Mouse (Mus musculus): ENCODE results near the gene Aldh3a1. TPM values are rescaled to one million over a fixed set of nuclear protein-coding genes. Genes with fewer than 3 reads are reported as not detected.

Aldh3a1 gene
- polyA plus RNA-seq, 1 experiment from 2014 or later: 2.5 TPM

DNA sequence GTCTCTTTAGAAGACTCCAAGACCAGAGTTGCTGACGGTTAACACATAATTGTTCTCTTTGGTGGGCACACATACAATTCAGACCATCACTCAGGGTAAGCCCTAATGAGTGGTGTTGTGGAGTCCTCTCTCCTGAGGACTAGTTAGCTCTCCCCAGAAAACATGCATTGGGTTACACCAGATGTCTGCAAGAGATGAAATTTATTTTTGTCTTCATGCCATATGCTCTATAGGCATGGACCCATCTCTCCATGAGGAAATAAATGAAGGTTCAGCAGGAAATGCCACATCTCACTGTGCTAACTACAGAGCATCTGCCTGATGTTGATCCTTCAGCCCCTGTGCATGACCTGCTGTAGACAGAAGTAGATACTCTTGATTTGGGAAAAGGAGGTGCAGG, 14.7 kb downstream of the Aldh3a1 start:
- no peaks in the 10 kb centered on the region for H3K36me3 ChIP-seq (ENCODE audit: control insufficient read depth, insufficient read depth, low read length)
- H3K27ac ChIP-seq (replicated peaks; ENCODE audit: low read depth, low read length): no peak overlapping the region
- no peak overlapping the region for H3K4me3 ChIP-seq (ENCODE audit: low read depth, low read length)
- WGBS: 60% methylated on average over 1 of the region's 1 CpGs
- ATAC-seq (ENCODE audit: low read depth) (no peak), DNase-seq (ENCODE audit: low spot score) (no peak)
- no peaks in the 10 kb centered on the region for H3K27me3 ChIP-seq (replicated peaks; ENCODE audit: control insufficient read depth, insufficient read depth, low read length)
- H3K9me3 ChIP-seq (ENCODE audit: control insufficient read depth, low read length): no peaks in the 10 kb centered on the region
- no peak overlapping the region for H3K9ac ChIP-seq (ENCODE audit: low read depth, low read length)
- no peaks in the 10 kb centered on the region for H3K4me1 ChIP-seq (ENCODE audit: control insufficient read depth, insufficient read depth, low read length)
- H3K4me2 ChIP-seq (ENCODE audit: low read depth, low read length): no peak overlapping the region

DNA sequence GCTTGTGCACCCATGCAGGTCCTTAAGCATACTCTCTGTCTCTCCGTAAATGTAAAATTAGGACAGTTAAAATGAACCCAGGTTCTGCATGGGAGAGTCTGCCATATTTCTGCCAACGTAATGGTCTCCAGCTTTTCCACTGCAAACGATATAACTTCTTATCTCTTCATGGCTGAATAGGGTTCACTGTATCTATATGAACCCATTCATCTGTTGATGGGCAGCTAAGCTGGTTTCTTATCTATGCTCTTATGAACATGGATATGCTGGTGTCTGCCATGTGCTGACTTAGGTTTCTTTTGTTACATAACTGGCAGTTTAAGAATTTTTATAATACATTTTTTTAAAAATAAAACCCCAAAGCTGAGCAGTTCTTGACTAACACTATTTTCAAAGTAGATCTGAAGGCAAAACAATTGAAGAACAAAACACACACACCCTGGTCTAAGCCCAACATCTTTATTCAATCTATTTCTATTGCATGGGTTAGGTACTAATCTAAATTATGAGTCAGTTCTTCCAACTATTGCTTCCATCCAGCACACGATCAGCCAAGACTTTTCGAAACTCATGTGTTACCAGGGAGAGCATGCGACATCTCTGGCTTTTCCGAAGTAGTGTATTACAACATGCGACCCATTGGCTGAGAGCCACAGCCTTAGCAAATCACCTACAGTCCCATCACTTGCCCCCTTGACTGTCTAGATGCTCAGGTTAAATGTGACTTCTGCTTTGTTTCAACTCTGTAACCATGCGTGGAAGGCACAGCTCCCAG, 15.8 kb downstream of the Aldh3a1 start:
- H3K27me3 ChIP-seq (replicated peaks; ENCODE audit: control insufficient read depth, insufficient read depth, low read length): no peaks in the 10 kb centered on the region
- peak; percentile 27 for DNase-seq (ENCODE audit: low spot score)
- no peak overlapping the region for H3K27ac ChIP-seq (replicated peaks; ENCODE audit: low read depth, low read length)
- H3K9me3 ChIP-seq (ENCODE audit: control insufficient read depth, low read length): no peaks in the 10 kb centered on the region
- H3K36me3 ChIP-seq (ENCODE audit: control insufficient read depth, insufficient read depth, low read length): no peaks in the 10 kb centered on the region
- H3K9ac ChIP-seq (ENCODE audit: low read depth, low read length): no peak overlapping the region
- ATAC-seq (ENCODE audit: low read depth): no peak
- no peaks in the 10 kb centered on the region for H3K4me1 ChIP-seq (ENCODE audit: control insufficient read depth, insufficient read depth, low read length)
- H3K4me3 ChIP-seq (ENCODE audit: low read depth, low read length): no peak overlapping the region
- no peak overlapping the region for H3K4me2 ChIP-seq (ENCODE audit: low read depth, low read length)
- 87% methylated on average over 9 of the region's 9 CpGs for WGBS

DNA sequence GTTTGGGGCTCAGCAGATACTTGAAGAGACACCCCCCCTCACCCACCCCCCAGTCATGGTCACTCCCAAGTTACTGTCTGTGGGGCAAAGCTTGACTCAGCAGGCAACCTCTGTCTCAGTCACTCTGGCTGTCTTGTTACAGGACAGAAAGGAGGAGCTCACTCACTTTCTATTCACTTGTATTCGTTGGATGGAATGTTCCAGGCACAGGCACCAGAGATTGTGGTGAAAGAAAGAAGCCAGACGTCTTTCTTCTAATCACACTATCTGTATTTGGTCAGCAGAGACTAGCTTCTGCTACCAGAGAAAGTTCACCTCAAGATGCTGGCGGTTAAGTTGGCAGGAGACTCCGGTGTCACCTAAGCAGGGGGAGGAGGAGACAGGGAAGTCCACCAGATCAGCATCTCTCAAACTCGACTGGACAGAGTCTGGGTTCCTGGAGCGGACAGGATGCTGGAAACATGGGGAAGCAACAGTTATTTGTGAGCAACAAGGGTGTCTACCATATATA, 17.0 kb downstream of the Aldh3a1 start:
- H3K4me1 ChIP-seq (ENCODE audit: control insufficient read depth, insufficient read depth, low read length): no peaks in the 10 kb centered on the region
- WGBS: 78% methylated on average over 6 of the region's 6 CpGs
- H3K27ac ChIP-seq (replicated peaks; ENCODE audit: low read depth, low read length): no peak overlapping the region
- DNase-seq (ENCODE audit: low spot score) (no peak), ATAC-seq (ENCODE audit: low read depth) (no peak)
- H3K9me3 ChIP-seq (ENCODE audit: control insufficient read depth, low read length): no peaks in the 10 kb centered on the region
- H3K27me3 ChIP-seq (replicated peaks; ENCODE audit: control insufficient read depth, insufficient read depth, low read length): no peaks in the 10 kb centered on the region
- no peak overlapping the region for H3K9ac ChIP-seq (ENCODE audit: low read depth, low read length)
- no peak overlapping the region for H3K4me3 ChIP-seq (ENCODE audit: low read depth, low read length)
- H3K36me3 ChIP-seq (ENCODE audit: control insufficient read depth, insufficient read depth, low read length): no peaks in the 10 kb centered on the region
- H3K4me2 ChIP-seq (ENCODE audit: low read depth, low read length): no peak overlapping the region

DNA sequence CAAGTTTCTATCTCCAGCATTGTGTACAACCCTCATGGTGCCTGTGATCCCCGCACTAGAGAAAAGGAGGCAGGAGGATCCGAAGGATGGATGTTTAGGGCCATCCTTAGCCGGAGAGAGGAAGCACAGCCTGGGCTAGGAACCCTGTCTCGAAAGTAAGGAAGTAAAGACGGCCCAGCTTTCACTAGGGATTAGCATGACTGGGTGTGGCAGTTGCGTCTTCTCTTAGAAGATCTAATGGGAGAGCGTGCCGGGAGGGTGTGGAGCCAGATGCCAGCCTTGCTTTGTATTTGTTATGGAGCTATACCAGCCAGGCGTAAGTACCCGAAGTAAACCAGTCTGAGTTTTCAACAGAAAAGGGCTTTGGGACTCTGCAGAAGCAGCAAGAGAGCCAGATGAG, 17.6 kb downstream of the Aldh3a1 start:
- H3K9ac ChIP-seq (ENCODE audit: low read depth, low read length): no peak overlapping the region
- DNase-seq (ENCODE audit: low spot score) (no peak), ATAC-seq (ENCODE audit: low read depth) (no peak)
- no peaks in the 10 kb centered on the region for H3K4me1 ChIP-seq (ENCODE audit: control insufficient read depth, insufficient read depth, low read length)
- no peak overlapping the region for H3K27ac ChIP-seq (replicated peaks; ENCODE audit: low read depth, low read length)
- H3K27me3 ChIP-seq (replicated peaks; ENCODE audit: control insufficient read depth, insufficient read depth, low read length): no peaks in the 10 kb centered on the region
- no peaks in the 10 kb centered on the region for H3K36me3 ChIP-seq (ENCODE audit: control insufficient read depth, insufficient read depth, low read length)
- H3K4me3 ChIP-seq (ENCODE audit: low read depth, low read length): no peak overlapping the region
- H3K9me3 ChIP-seq (ENCODE audit: control insufficient read depth, low read length): no peaks in the 10 kb centered on the region
- H3K4me2 ChIP-seq (ENCODE audit: low read depth, low read length): no peak overlapping the region
- WGBS: 83% methylated on average over 10 of the region's 10 CpGs

DNA sequence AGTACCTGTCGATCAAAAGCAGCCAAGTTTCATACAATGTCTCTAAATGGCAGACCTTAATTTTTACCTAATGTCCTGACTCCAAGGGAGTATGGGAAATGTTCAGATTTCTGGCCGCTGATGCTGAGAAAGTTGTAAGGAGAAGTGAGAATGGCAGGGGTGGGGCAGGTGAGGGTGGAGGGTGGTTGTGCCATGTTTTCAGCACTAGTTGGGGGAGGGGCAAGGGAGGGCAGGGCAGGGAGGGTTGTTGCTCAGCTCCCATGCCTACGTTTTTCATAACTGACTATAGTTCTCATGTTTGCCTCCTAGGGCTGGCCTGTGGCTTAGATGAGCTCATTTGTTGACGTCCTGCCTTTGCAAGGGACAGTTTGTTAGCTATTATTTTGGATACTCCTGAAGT, 18.2 kb downstream of the Aldh3a1 start:
- no peak overlapping the region for H3K4me2 ChIP-seq (ENCODE audit: low read depth, low read length)
- 77% methylated on average over 4 of the region's 4 CpGs for WGBS
- no peaks in the 10 kb centered on the region for H3K9me3 ChIP-seq (ENCODE audit: control insufficient read depth, low read length)
- H3K27ac ChIP-seq (replicated peaks; ENCODE audit: low read depth, low read length): no peak overlapping the region
- no peaks in the 10 kb centered on the region for H3K36me3 ChIP-seq (ENCODE audit: control insufficient read depth, insufficient read depth, low read length)
- no peak for DNase-seq (ENCODE audit: low spot score)
- no peaks in the 10 kb centered on the region for H3K27me3 ChIP-seq (replicated peaks; ENCODE audit: control insufficient read depth, insufficient read depth, low read length)
- no peak overlapping the region for H3K4me3 ChIP-seq (ENCODE audit: low read depth, low read length)
- H3K4me1 ChIP-seq (ENCODE audit: control insufficient read depth, insufficient read depth, low read length): no peaks in the 10 kb centered on the region
- no peak overlapping the region for H3K9ac ChIP-seq (ENCODE audit: low read depth, low read length)
- no peak for ATAC-seq (ENCODE audit: low read depth)

DNA sequence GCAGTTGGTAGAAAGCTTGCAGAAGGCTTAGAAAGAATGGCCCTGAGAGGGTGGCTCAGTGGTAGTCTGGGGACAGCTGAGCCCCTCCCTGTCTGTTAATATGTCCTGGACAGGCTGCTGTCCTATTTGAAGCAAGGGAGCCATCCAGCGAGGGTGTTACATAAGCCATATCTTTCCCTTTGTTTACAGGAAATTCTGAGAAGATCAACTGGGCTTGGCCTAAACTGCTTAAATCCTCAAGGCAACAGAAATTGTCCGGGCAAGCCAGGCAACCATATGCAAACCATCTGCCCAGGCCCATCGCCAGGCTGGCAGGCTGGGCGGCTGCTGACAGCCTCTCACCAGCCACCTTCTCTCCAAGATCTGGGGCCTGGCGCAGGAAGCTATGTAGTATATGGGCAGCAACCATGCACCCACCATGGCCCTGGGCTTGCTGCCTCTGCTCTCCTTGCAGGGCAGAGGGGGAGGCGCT, 18.6 kb downstream of the Aldh3a1 start:
- H3K27me3 ChIP-seq (replicated peaks; ENCODE audit: control insufficient read depth, insufficient read depth, low read length): no peaks in the 10 kb centered on the region
- no peaks in the 10 kb centered on the region for H3K36me3 ChIP-seq (ENCODE audit: control insufficient read depth, insufficient read depth, low read length)
- no peak overlapping the region for H3K27ac ChIP-seq (replicated peaks; ENCODE audit: low read depth, low read length)
- no peak for ATAC-seq (ENCODE audit: low read depth)
- no peaks in the 10 kb centered on the region for H3K9me3 ChIP-seq (ENCODE audit: control insufficient read depth, low read length)
- H3K4me3 ChIP-seq (ENCODE audit: low read depth, low read length): no peak overlapping the region
- peak; percentile 9 for DNase-seq (ENCODE audit: low spot score)
- H3K4me2 ChIP-seq (ENCODE audit: low read depth, low read length): no peak overlapping the region
- 72% methylated on average over 6 of the region's 6 CpGs for WGBS
- H3K9ac ChIP-seq (ENCODE audit: low read depth, low read length): no peak overlapping the region
- H3K4me1 ChIP-seq (ENCODE audit: control insufficient read depth, insufficient read depth, low read length): no peaks in the 10 kb centered on the region

DNA sequence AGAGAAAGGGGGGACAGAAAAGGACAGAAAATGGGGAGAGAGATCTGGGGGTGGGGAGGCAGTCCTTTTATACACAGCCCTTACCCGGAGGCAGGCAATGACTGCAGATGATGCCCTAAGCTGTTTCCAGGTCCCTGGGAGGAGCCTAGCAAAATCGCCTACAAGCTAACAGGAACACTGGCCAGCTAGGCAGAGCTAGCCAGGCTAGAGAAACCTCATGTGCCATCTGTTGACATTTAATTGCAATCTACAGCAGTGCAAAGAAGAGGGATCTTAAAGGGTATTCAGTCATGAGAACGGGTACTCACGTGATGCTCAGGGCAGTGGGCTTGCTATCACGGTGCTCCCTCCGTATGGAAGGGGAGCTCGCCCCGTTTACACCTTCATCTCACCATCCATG, 20.5 kb downstream of the Aldh3a1 start:
- ATAC-seq (ENCODE audit: low read depth): no peak
- no peak overlapping the region for H3K9ac ChIP-seq (ENCODE audit: low read depth, low read length)
- no peak overlapping the region for H3K27ac ChIP-seq (replicated peaks; ENCODE audit: low read depth, low read length)
- no peaks in the 10 kb centered on the region for H3K36me3 ChIP-seq (ENCODE audit: control insufficient read depth, insufficient read depth, low read length)
- H3K4me1 ChIP-seq (ENCODE audit: control insufficient read depth, insufficient read depth, low read length): peaks cover 6% of the 10 kb centered on the region; the same call in 1 of the 2 replicates
- H3K4me2 ChIP-seq (ENCODE audit: low read depth, low read length): no peak overlapping the region
- H3K4me3 ChIP-seq (ENCODE audit: low read depth, low read length): no peak overlapping the region
- no peak for DNase-seq (ENCODE audit: low spot score)
- WGBS: 88% methylated on average over 8 of the region's 8 CpGs
- no peaks in the 10 kb centered on the region for H3K27me3 ChIP-seq (replicated peaks; ENCODE audit: control insufficient read depth, insufficient read depth, low read length)
- H3K9me3 ChIP-seq (ENCODE audit: control insufficient read depth, low read length): no peaks in the 10 kb centered on the region

DNA sequence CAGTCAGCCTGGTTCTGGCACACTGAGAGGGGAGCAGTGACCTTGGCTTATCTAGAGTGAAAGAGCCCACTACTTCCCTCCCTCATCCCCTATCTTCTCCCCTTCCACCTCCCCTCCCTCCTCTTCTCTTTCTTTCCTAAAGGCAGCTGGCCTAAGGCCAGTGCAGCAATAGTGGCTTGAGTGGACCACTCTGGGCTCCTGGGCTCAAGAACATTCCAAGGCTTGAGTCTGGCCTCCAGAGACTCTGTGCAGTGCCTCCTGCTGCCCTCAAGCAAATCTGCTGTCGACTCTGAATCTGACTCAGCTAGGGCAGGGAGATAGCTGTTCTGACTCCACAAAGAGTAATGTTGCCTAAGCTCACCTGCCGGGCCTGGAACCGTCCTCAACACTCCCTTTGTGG, 21.1 kb downstream of the Aldh3a1 start:
- H3K36me3 ChIP-seq (ENCODE audit: control insufficient read depth, insufficient read depth, low read length): no peaks in the 10 kb centered on the region
- WGBS: 70% methylated on average over 3 of the region's 3 CpGs
- no peak overlapping the region for H3K9ac ChIP-seq (ENCODE audit: low read depth, low read length)
- H3K9me3 ChIP-seq (ENCODE audit: control insufficient read depth, low read length): no peaks in the 10 kb centered on the region
- no peak overlapping the region for H3K27ac ChIP-seq (replicated peaks; ENCODE audit: low read depth, low read length)
- H3K27me3 ChIP-seq (replicated peaks; ENCODE audit: control insufficient read depth, insufficient read depth, low read length): no peaks in the 10 kb centered on the region
- H3K4me3 ChIP-seq (ENCODE audit: low read depth, low read length): no peak overlapping the region
- ATAC-seq (ENCODE audit: low read depth) (no peak), DNase-seq (ENCODE audit: low spot score) (no peak)
- peaks cover 6% of the 10 kb centered on the region; the same call in 1 of the 2 replicates for H3K4me1 ChIP-seq (ENCODE audit: control insufficient read depth, insufficient read depth, low read length)
- no peak overlapping the region for H3K4me2 ChIP-seq (ENCODE audit: low read depth, low read length)

DNA sequence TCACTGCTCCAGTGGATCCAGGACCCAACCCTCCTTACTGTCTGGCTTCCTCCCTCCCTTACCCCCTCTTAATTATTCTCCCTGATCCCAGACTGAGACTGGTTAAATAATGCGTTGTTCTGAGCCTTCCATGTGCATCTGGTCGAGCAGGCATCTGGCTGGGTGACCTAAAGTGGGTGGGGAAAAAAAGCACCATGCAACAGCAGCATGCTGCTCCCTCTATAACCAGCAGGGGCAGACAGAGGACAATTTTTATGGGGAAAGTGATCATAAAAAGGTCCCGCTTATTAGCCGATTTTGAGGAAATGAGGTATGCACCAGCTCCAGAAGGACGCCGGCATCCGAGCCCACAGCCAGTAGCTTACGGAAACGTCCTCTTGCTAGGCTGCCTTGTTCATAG, 24.0 kb downstream of the Aldh3a1 start:
- Histone ChIP-seq H3K4me1 (ENCODE audit: control insufficient read depth, insufficient read depth, low read length) (peaks cover 6% of the 10 kb centered on the region; the same call in 1 of the 2 replicates), H3K4me2 (ENCODE audit: low read depth, low read length) (peak overlapping the region; percentile 40), H3K9ac (ENCODE audit: low read depth, low read length) (peak overlapping the region; percentile 22; the same call in 1 of the 2 replicates), H3K36me3 (ENCODE audit: control insufficient read depth, insufficient read depth, low read length) (no peaks in the 10 kb centered on the region), H3K9me3 (ENCODE audit: control insufficient read depth, low read length) (no peaks in the 10 kb centered on the region), H3K27me3 (replicated peaks; ENCODE audit: control insufficient read depth, insufficient read depth, low read length) (no peaks in the 10 kb centered on the region), H3K27ac (replicated peaks; ENCODE audit: low read depth, low read length) (no peak overlapping the region), H3K4me3 (ENCODE audit: low read depth, low read length) (0 out of 2 replicates have a peak overlapping the region, but pooled peaks have one; percentile 10)
- WGBS: 4% methylated on average over 9 of the region's 9 CpGs
- ATAC-seq (ENCODE audit: low read depth) (peak; percentile 79), DNase-seq (ENCODE audit: low spot score) (peak; percentile 86)

Data from embryonic facial prominence, embryonic 14.5 days (tissue).